Mouse (Mus musculus) erythroid progenitor cell, adult 5-6 weeks (primary cell): ENCODE data around the gene Rnf6. TPM values are rescaled to one million over a fixed set of nuclear protein-coding genes. Genes with fewer than 3 reads are reported as not detected.
"Not testable (repeated sequence)": the region's sequence is repeated elsewhere in the genome, so short reads cannot be mapped to it uniquely, and the experiment has no call there.

Experiments used
- ATAC-seq: replicated peaks from 2 replicates; pipeline ENCODE4 v1.8.0; 2016; ENCODE audit warnings: moderate number of reproducible peaks, mild to moderate bottlenecking, moderate TSS enrichment, inconsistent platforms; ENCODE audit not compliant: poor library complexity, low FRiP score, severe bottlenecking
- total RNA-seq, 2 experiments: library from RNA; stranded (forward) in 1 of 2; stranded (reverse) in 1 of 2; fragments of 150-400 nt in 1 of 2; fragments of 186-747, 209-891 nt in 1 of 2; gene quantifications; 2 replicates each; pipeline versions ENCODE4 v1.2.3 to v1.2.4; 2015 to 2017; ENCODE audit warnings: low replicate concordance in 2 of 2

Rnf6 gene
- total RNA-seq, 2 experiments from 2014 or later = 24.3 to 25.0 TPM

DNA sequence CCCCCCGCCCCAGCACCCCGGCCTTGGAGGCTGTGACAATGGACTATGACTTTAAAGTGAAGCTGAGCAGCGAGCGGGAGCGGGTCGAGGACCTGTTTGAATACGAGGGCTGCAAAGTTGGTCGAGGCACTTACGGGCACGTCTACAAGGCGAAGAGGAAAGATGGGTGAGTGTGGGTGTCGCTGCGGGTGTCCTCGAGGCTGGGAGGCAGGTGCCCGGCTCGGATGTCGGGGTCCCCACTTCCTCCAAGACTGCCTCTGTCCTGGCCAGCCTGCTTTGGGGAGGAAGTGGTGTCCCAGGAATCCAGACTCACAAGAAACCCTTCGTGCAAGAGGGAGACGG is 10.3 kb upstream of the Rnf6 start:
- 0 out of 2 replicates have a peak, but pooled peaks have one; percentile 25 for ATAC-seq

DNA sequence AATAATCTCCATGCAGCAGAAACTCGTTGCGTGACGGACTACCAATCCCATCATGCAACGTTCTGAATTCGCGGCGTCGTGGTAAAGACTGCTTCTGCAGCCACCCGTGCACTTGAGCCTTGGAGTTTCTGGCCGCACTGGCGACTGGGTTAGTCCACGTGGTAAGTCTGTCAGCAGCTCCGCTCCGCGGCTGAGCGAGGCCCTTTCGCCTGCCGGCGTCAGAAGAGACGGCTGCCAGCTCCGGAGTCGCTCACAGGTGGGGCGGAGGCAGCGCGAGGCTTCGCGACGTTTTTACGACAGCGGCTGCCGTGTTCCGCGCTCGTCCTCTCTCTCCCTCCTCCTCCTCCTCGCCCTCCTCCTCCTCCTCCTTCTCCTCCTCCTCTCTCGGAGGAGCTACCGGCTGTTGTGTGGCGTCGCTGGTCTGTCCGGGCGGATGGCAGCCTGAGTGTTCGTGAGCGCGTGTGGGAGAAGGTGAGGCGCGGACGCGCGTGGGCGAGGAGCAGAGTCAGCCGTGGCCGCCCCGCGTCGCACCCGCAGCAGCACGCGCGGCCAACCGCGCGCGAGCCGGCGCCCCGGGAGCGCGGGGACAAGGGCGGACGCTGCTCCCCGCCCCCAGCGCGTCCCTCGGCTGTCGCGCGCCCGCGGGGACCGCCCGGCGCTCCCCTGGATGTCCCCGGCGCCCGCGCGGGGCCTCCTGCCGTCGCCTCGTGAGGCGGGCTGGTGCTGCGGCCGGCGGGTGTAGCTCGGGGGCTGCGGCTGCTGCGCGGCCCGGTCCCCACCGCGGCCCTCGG is 9.7 kb upstream of the Rnf6 start, which contains the start of gene Cdk8:
Gene Cdk8, plus strand, starts transcription at position 367 of the 791 bp plus-strand sequence.
- peak; percentile 87 for ATAC-seq

DNA sequence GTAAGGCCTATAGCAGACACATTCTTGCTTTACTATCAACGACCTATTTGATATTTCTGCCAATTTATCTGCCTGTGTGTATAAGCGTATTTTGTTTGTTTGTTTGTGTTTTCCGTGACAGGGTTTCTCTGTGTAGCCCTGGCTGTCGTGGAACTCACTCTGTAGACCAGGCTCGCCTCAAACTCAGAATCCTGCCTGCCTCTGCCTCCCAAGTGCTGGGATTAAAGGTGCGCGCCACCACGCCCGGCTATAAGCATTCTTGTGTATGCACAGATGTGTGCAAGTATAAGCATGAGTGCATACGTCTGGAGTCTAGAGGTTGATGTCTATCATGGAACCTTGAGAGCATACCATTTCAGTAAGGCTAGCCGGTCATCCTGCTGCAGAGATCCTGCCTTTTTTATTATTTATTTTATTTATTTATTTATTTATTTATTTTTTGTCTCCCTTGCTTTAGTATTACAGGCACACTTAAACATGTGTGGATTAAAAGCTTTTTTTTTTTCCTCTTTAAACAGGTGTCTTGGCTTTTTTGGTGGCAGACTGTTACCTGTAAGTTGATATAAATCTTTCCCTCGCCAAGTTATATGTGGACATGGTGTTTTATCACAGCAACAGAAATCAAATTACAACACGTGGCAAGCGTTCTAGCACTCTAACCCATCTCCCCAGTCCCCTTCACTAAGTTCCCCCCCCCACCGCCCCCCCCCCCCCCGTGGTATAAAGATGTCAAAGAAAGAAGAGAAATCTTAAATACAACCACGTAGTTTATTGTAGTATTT is 8.7 kb upstream of the Rnf6 start:
- ATAC-seq = no peak

DNA sequence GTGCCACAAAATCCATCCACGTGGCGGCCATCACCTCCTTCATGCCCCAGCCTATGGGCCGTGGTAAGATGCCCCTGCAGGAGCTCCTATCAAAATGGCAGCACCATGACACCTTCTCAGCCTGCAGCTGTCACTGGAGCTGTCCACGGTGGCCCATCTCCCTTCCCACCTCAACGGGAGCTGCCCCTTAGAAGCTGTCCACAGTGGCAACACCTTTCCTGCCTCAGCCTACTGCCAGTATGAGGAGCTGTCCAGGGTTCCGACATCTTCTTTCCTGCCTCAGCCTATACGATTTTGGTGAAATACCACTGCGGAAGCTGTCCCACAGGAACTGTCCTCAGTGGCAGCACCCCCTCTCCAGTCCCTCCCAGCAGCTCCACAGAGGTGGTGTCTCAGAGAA is 6.1 kb upstream of the Rnf6 start:
- ATAC-seq = no peak

DNA sequence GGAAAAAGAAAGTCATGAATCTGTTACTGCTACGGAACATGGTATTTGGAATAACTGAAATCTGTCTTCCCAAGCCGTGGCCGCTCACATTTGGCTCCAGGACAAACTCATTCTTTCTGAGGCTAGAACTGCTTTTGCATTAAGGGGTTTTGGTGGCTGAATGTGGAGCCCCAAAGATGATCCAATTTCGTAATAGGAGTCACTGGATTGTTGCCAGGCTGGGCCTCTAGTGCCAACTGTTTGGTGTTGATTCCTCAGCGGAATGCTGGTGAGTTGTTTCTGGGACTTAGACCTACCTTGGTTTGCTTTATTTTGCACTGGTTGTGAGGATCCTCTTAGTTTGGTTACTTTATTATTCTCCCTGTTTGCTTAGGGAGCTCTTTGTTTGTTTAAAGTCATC is 2.4 kb upstream of the Rnf6 start:
- no peak for ATAC-seq

DNA sequence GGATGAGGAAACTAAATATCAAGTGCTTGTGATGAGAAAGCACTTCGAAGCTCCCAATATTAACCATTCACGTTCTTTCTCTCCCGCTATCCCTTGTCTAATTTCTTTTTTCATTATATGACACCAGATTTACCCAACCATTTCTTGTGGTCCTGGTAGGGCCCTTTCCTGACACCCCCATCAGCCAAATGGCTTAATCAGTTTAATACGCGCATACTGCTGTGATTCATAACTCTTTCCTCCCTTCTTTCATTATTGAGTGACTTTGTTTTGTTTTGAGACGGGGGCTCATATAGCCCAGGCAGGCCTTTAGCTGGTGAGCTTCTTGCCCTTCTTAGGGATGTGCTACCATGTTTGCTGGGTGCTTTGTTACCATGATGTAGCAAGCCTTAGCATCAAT is 367 bp upstream of the Rnf6 start:
- ATAC-seq = no peak

DNA sequence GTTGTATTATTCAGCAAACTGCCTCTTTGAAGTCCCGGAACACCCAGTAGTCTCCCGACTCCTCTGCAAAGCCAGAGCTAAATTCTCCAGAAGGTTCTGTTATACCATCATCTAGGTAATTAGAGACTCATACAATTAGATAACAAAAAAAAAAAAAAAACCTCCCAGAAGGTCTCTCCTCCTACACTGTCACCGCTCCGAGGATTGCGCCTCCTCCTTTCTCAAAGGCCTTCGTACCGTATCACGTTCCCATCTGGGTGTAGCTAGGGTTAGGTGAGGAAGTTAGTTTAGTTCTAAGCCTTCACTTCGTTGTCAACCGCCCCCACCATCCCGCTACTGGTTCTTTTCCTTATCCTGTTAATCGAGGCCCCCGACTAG is 865 bp downstream of the Rnf6 start:
- peak; percentile 84 for ATAC-seq

DNA sequence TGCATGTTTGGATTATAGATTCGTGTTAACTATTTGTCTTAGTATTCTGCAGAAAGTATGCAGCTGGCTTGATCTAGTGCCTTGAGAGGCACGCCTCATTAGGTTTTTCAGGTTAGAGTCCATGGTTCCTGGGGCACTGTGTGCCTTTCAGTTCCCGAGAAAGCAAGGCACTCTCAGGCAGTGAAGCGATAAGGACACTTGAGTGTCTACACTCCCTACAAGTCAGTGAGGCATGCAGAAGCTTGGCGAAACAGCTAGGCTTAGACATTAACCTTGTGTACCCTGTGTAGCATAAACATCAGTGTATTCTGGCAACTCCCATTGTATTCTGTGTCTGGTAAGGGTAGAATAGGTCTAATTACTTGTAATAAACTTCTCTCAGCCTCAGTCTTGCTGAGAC is 15.8 kb downstream of the Rnf6 start:
- ATAC-seq = no peak

DNA sequence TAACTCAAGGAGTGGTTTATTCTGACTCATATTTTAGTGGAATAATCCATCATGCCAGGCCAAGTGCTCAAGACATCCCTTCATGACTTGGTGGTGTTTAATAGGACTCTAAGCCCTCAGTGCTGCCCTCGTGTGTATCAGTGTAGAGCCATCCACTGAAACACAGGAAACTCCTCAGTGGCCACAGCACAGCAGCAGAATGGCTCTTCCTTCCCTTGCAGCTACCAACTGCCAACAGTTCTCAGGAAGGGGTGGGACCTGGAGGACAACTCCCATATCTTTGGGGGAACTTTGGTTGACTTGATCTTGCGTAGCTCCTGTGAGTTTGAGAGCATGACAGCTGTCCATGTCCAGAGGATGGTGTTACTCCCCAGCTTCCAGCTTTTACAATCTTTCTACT is 17.4 kb downstream of the Rnf6 start:
- ATAC-seq = no peak

DNA sequence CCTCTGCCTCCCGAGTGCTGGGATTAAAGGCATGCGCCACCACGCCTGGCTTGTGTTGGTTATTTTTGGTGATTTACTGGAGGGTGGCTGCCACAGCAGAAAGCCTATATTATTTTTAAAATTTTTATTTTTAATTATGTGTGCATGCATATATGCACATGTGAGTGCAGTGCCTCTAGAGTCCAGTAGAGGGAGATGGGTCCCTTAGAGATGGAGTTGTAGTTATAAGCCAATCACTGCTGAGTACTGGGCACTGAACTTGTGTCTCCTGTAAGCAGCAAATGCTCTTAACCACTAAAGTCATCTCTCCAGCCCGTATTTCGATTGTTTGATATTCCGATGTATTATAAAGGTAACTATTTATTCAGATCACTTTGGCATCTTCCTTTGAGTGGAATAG is 20.8 kb downstream of the Rnf6 start:
- no peak for ATAC-seq

DNA sequence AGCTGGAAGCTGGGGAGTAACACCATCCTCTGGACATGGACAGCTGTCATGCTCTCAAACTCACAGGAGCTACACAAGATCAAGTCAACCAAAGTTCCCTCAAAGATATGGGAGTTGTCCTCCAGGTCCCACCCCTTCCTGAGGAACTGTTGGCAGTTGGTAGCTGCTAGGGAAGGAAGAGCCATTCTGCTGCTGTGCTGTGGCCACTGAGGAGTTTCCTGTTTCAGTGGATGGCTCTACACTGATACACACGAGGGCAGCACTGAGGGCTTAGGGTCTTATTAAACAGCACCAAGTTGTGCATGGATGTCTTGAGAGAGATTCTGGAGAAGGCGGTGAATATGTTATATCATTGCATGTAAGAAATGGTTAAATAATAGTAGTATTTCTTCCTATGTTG is 21.8 kb downstream of the Rnf6 start:
- ATAC-seq = no peak

DNA sequence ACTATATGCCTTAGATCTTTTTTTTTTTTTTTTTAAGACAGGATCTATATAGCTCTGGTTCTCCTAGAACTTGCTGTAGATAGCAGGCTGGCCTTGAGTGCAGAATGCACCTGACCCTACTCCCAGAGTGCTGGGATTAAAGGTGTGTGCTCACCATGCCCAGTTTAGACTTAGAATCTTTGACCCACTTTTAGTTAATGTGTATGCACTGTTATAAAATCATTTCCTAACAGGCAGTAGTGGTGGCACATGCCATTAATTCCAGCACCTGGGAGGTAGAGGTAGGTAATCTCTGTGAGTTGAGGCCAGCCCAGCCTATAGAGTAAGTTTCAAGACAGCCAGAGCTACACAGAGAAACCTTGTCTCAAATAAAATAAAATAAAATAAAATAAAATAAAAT is 22.3 kb downstream of the Rnf6 start:
- no peak for ATAC-seq

DNA sequence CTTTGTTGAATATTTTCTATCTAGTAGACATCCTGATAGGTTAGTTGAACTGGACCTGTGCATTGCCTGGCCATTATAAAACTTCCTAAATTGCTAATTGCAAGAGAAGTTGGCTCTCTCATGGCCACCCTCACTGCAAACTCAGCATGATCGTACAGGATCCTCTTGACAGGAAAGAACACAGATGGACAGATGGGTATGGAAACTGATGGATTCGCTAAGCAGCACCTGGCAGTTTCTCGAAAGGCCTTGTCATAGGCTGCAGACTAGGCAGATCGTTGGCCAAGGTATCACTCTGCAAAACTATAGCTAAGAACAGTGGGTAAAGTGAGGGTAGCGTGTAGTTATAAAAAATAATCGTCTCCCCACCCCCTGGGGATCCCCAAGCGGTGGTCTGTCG is 28.0 kb downstream of the Rnf6 start:
- ATAC-seq = no peak

DNA sequence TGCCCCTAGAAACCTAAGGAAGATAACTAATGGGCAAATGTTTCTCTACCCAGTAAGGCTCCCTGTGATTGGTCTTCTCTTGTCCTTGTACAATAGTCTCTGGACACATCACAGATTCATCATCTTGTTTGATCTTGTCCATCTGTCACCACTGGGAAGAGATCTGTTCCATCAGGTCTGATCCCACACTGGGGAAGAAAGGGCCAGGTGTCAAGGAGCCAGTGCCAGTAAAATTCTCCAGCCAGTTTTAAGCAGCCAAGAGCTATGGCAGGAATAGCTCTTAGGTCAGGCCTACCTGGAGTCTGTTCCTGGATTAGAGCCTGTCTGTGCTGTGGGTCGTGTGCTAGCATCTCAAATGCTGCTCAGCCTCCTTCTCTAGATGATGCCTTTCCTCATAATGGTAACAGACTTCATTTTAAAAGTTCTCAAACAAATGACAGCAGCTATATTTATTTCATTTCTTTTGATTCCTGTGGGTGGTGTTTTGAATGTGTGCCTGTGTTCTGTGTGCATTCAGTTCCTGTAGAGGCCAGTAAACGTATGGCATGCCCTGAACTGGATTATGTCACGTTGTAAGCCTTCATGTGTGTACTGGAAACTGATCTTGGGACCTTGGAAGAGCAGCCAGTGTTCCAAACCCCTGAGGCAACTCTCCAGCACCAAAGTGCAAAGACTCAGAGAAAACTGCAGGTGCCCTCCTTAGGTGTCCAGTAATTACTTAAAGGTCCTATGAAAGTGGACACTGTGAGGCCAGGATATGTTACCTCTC is 30.7 kb downstream of the Rnf6 start:
- no peak for ATAC-seq

DNA sequence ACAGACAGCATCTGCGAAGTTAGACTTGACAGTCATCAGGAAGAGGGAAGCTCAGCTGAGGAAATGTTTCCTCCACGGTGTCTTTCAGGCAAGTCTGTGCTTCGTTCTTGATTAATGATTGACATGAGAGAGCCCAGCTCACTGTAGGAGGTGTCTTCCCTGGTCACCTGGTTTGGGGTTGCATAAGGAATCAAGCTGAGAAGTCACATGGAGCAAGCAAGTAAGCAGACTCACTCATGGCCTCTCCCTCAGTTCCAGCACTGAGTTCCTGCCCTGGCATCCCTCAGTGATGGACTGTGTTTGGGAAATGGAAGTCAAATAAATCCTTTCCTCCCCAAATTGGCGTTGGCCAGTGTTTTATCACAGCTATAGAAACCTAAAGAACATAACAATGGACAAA is 31.3 kb downstream of the Rnf6 start:
- no peak for ATAC-seq

DNA sequence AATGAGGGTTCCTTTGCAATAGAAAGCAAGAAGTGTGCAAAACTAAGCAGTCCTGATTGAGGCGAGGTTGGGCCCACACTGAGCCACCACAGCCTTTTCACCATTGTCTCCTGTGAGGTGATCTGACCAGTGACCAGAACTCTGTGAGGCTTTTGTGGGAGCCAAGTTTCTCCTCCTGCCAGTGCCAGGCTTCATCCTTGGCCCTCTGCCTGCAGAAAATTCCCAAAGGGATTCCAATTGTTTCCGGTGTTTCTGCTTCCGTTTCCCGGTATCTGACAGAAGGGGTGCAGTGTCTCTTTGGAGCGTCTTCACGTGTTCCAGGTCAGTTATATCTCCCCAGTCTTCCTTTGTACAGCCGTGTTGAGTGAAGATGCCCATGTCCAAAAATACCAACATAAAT is 32.6 kb downstream of the Rnf6 start:
- no peak for ATAC-seq

DNA sequence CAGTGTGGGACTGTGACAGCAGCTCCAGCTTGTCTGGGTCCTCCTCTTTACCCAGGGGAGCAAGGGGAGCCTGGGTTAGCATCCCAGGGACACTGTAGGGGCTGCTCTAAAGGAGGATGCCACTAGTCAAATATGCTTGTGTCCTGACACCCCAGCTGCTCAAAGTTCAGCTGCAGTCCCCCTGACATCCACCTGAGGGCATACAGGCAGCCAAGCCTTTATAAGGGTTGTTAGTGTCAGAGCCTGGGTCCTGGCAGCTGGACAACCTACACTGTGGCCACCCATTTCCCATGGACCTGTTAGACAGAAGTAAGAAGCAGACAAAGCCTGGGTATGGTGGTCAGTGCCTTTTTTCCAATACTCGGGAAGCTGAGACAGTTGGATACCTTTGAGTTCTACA is 33.2 kb downstream of the Rnf6 start:
- peak; percentile 71 for ATAC-seq

DNA sequence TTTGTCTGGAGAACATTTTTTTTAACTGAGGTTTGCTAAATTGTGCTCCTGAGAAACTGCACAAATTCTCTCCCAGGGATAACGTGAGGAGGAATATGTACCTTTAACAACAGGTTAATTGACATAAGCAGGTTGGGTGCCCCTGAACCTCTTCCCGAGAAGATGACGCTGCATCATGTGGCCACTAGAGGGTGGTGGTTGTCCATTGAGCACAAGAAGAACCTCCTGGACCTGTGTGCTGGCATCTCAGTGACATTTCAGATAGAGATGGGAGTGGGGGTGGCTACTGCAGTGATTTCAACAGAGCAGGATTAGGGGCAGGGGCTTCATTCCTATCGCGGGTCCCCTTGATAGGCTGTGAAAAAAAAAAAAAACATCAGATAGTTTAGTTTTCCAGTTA is 33.9 kb downstream of the Rnf6 start:
- not testable (repeated sequence) for ATAC-seq

DNA sequence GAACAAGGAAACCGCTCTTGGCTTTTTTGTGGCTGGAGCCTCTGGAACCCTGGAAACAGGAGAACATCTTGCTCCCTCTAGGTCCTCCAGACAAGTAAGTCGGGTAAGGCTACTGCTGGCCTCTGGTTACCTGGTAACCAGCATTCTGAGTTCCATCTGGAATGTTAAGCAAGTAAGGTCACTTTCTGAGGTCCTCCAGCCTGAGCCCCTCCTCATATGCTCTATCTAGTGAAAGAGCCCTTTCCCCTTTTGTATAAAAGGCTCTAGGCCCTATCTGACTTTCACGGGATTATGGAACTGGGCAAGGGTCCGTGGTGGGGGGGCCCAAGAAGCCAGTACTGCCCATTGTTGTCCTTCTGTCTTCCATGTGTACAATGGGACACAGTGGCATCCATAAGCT is 36.2 kb downstream of the Rnf6 start, which contains the start of gene 1700001J03Rik:
Gene 1700001J03Rik, minus strand, starts transcription at position 101 of the 400 bp plus-strand sequence.
- not testable (repeated sequence) for ATAC-seq

DNA sequence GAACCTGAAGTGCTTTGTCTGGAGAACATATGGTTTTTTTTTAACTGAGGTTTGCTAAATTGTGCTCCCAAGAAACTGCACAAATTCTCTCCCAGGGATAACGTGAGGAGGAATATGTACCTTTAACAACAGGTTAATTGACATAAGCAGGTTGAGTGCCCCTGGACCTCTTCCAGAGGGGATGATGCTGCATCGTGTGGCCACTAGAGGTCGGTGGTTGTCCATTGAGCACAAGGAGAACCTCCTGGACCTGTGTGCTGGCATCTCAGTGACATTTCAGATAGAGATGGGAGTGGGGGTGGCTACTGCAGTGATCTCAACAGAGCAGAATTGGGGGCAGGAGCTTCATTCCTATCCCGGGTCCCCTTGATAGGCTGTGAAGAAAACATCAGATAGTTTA is 48.6 kb downstream of the Rnf6 start:
- not testable (repeated sequence) for ATAC-seq

DNA sequence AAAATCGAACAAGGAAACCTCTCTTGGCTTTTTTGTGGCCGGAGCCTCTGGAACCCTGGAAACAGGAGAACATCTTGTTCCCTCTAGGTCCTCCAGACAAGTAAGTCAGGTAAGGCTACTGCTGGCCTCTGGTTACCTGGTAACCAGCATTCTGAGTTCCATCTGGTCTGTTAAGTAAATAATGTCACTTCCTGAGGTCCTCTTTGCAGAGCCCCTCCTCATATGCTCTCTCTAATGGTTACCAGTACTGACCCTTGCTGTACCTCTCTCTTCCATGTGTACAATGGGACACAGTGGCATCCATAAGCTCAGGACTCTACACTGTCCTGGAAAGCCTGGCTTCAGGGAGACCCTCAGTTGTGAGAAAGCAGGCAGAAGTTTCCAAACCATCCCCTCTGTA is 50.7 kb downstream of the Rnf6 start, which contains the start of gene Gm6309:
Gene Gm6309, minus strand, starts transcription at position 101 of the 400 bp plus-strand sequence.
- not testable (repeated sequence) for ATAC-seq
